Mouse (Mus musculus) testis, adult 2 months (tissue): Measurements from ENCODE around the gene Tmem30a. TPM values are rescaled to one million over a fixed set of nuclear protein-coding genes. Genes with fewer than 3 reads are reported as not detected.

ENCODE experiments used
- H3K27ac ChIP-seq: fragments of 200-500 bp; 2 replicates; pipeline ENCODE4 v1.5.1; 2012; ENCODE audit warnings: low read depth, low read length; ENCODE audit not compliant: control insufficient read depth, insufficient read depth
- H3K27me3 ChIP-seq: fragments of 200-500 bp; 2 replicates; pipeline ENCODE4 v1.6.1; 2012; ENCODE audit warnings: mild to moderate bottlenecking, low read length, moderate library complexity; ENCODE audit not compliant: control insufficient read depth, insufficient read depth
- H3K36me3 ChIP-seq: fragments of 200-500 bp; 2 replicates; pipeline ENCODE4 v1.6.1; 2012; ENCODE audit warnings: mild to moderate bottlenecking, low read length; ENCODE audit not compliant: control insufficient read depth, insufficient read depth
- H3K4me1 ChIP-seq: fragments of 200-500 bp; 2 replicates; pipeline ENCODE4 v1.6.1; 2012; ENCODE audit warnings: low read length; ENCODE audit not compliant: control insufficient read depth, insufficient read depth
- H3K4me3 ChIP-seq: fragments of 200-500 bp; 2 replicates; pipeline ENCODE4 v1.5.1; 2012; ENCODE audit warnings: low read depth, mild to moderate bottlenecking, low read length, moderate library complexity, mixed read lengths; ENCODE audit not compliant: control insufficient read depth
- CTCF ChIP-seq: fragments of 200-500 bp; IDR thresholded peaks from 2 replicates; pipeline ENCODE4 v1.5.1; 2012; ENCODE audit warnings: low read depth, mild to moderate bottlenecking, inconsistent platforms, low read length, moderate library complexity; ENCODE audit not compliant: control insufficient read depth, insufficient read depth, insufficient replicate concordance
- POLR2A ChIP-seq: fragments of 200-500 bp; IDR thresholded peaks from 2 replicates; pipeline ENCODE4 v1.6.1; 2012; ENCODE audit warnings: low read depth, mild to moderate bottlenecking, inconsistent platforms, low read length, moderate library complexity; ENCODE audit not compliant: control insufficient read depth
- polyA plus RNA-seq: library from polyadenylated mRNA; depleted of rRNA; stranded (reverse); fragments of >200 nt; gene quantifications from 2 replicates; pipeline ENCODE4 v1.2.3, GENCODE M21; 2012

Tmem30a gene
- polyA plus RNA-seq, 1 experiment, result 59.8 TPM

GRCm38 (mm10) chr9:79809411-79809810, 16.1 kb upstream of the Tmem30a start:
- Histone ChIP-seq H3K27me3 (no peaks in the 10 kb centered on the region), H3K27ac (no peak overlapping the region)
- TF ChIP-seq CTCF (no peak), POLR2A (no peak)

GRCm38 (mm10) chr9:79807178-79807577, 13.9 kb upstream of the Tmem30a start:
- Histone ChIP-seq H3K36me3 (no peaks in the 10 kb centered on the region), H3K27me3 (no peaks in the 10 kb centered on the region), H3K4me3 (no peak overlapping the region), H3K4me1 (peaks cover 5% of the 10 kb centered on the region), H3K27ac (no peak overlapping the region)
- TF ChIP-seq POLR2A (no peak), CTCF (no peak)

More at GRCm38 (mm10) chr9:79809411-79809810, 16.1 kb upstream of the Tmem30a start:
- Histone ChIP-seq H3K4me3 (no peak overlapping the region), H3K36me3 (no peaks in the 10 kb centered on the region), H3K4me1 (peaks cover 5% of the 10 kb centered on the region)

DNA sequence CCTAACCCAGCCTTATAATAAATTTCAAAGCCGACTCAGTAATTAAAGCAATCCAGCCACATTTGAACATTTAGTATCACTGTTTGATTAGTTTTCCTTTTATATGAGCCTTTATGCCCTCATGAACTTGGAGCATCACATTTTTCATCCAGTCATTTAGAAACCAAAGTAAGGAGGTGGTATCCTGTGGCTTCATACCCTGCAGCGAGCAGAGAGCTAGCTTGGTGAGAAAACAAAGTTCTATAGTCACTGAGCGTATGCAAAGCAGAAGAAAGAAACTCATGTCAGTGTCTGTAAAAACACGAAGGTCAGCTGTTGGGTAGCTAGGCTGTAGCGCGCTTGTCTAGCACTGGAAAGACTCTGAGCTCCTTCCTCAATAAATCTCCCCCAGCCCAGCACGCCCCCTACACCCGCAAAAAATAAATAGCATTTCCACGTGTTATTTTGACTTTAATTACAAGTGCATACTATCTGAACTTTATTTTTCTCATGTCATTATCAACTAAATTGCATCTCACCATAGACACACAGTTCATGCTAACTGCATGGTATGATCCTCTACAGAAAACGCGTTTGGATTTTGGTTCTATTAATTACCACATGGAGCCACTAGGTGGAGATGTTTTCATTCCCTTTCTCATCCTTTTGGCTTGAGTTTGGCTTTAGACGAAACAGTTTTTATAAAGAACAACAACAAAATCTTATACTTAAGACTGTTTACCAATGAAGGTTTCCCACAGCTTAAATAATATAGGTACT, 13.2 kb upstream of the Tmem30a start:
- H3K27ac ChIP-seq, result no peak overlapping the region
- H3K27me3 ChIP-seq, result no peaks in the 10 kb centered on the region
- no peaks in the 10 kb centered on the region for H3K36me3 ChIP-seq
- H3K4me1 ChIP-seq, result peaks cover 5% of the 10 kb centered on the region
- no peak for TF ChIP-seq CTCF
- no peak for TF ChIP-seq POLR2A
- no peak overlapping the region for H3K4me3 ChIP-seq

DNA sequence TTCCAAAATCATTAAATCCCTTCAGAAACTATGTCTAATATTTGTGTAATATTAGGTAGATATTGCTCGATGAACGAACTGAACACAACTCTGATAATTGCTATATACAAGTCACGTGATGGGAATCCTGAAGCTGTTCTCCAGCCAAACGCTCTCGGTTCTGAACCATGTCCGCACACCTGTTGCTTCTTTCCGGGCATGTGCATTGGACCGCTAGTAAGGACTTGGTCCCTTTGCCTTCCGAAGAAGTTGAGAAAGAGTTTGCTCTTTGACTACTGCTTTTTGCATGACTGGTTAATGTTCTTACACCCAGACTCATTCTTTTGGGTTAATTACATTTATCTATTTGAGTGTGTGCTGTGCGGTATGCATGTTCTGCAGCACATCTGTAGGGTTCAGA, 12.1 kb upstream of the Tmem30a start:
- Histone ChIP-seq H3K4me1 (peaks cover 5% of the 10 kb centered on the region), H3K27me3 (no peaks in the 10 kb centered on the region), H3K27ac (no peak overlapping the region), H3K4me3 (no peak overlapping the region), H3K36me3 (no peaks in the 10 kb centered on the region)
- TF ChIP-seq CTCF (no peak), POLR2A (no peak)

- no peak for TF ChIP-seq CTCF
- TF ChIP-seq POLR2A, result no peak
- H3K27me3 ChIP-seq, result no peaks in the 10 kb centered on the region
- H3K27ac ChIP-seq, result no peak overlapping the region
- H3K36me3 ChIP-seq, result no peaks in the 10 kb centered on the region
- H3K4me3 ChIP-seq, result no peak overlapping the region; the same call in 1 of the 2 replicates
- H3K4me1 ChIP-seq, result no peaks in the 10 kb centered on the region
Observed at GRCm38 (mm10) chr9:79796461-79797135, 3.3 kb upstream of the Tmem30a start.

DNA sequence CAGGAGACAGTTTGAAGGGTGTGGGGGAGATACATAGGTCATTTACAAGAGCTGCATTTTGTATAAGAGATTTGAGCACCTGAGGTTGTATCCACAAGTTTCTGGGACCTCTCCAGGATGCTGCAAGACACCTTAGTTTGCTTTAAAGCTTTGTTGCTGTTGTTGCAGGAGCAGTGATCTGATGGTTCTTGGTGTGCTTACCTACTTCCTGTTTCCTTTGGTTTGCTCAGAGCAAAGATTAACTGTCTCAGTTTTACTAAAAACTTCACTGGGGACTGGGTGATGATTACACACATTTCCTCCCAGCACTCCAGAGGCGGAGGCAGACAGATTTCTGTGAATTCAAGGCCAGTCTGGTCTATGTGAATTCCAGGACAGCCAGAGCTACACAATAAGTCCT, 1.8 kb upstream of the Tmem30a start:
- H3K4me3 ChIP-seq, result no peak overlapping the region
- no peaks in the 10 kb centered on the region for H3K27me3 ChIP-seq
- H3K4me1 ChIP-seq, result no peaks in the 10 kb centered on the region
- H3K36me3 ChIP-seq, result no peaks in the 10 kb centered on the region
- no peak overlapping the region for H3K27ac ChIP-seq
- TF ChIP-seq CTCF, result no peak
- no peak for TF ChIP-seq POLR2A

DNA sequence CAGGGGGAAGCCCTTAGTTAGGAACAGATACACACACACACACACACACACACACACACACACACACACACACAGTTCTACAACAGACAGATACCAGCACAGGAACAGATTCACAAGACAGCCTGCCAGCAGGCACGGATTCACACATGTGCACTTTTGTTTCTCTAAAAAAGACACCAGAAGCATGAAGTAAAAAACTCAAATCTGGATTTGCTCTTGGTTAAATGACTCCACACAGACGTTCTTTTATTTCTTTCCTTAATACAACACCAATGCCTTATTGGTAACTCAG, 7.6 kb downstream of the Tmem30a start:
- Histone ChIP-seq H3K36me3 (no peaks in the 10 kb centered on the region), H3K4me1 (no peaks in the 10 kb centered on the region), H3K27me3 (no peaks in the 10 kb centered on the region), H3K4me3 (no peak overlapping the region), H3K27ac (no peak overlapping the region)
- TF ChIP-seq CTCF (no peak), POLR2A (no peak)
